Mouse (Mus musculus) lung, postnatal 0 days (tissue): ENCODE results near the gene Adck1.

Experiments
- CTCF ChIP-seq: IDR thresholded peaks from 2 replicates; pipeline ENCODE4 v1.5.1; 2016; ENCODE audit warnings: antibody characterized with exemption, mild to moderate bottlenecking
- EP300 ChIP-seq: IDR thresholded peaks from 2 replicates; pipeline ENCODE4 v1.6.1; 2016; ENCODE audit warnings: antibody characterized with exemption, mild to moderate bottlenecking, control low read depth

DNA sequence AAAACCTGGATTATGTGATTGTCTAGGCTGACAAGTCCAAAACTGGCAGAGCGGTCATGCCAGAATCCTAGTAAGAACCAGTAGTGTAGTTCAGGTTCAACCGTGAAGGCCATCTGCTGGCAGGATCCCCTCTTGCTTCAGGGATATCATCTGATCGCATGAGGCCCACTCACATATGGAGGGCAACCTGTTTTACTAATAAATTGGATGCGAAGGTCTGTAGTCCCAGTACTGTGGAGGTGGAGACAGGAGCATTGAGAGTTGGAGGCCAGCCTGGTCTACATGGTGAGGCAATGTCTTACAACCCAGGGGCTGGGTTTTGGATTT lies 47.6 kb downstream of the Adck1 start:
- no peak for TF ChIP-seq EP300
- no peak for TF ChIP-seq CTCF
